Mouse (Mus musculus): ENCODE measurements around the gene Ddx20.
A peak's percentile ranks its signal among the peaks of the same experiment; 100 is the strongest.
"Not testable (repeated sequence)": the region's sequence is repeated elsewhere in the genome, so short reads cannot be mapped to it uniquely, and the experiment has no call there.

Gene Ddx20

DNA sequence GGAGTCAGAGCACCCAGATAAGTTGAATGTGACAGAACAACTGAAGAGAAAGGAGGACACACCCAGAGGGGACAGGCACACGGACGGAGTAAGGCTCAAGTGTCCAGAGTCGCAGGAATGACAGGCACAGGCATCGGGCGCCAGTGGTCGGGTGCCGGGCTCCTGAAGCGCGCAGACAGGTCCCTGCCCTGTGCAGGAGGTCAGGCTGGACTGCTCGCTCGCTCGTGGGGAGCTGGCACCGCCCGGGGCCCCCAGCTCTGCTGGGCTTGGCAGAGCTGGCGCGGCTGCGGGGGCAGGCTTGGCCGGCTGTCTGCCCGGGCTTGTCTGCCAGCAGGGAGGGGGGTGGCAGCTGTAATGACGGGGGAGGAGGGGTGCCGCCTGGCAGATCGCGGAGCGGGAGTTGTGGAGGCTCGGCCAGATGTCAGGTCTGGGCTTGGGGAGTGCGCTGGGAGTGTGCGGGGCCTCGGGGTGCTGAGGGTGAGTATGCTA is 17.7 kb upstream of the Ddx20 start:
- DNase-seq (ENCODE audit: low read depth, low spot score): peak; percentile 36

DNA sequence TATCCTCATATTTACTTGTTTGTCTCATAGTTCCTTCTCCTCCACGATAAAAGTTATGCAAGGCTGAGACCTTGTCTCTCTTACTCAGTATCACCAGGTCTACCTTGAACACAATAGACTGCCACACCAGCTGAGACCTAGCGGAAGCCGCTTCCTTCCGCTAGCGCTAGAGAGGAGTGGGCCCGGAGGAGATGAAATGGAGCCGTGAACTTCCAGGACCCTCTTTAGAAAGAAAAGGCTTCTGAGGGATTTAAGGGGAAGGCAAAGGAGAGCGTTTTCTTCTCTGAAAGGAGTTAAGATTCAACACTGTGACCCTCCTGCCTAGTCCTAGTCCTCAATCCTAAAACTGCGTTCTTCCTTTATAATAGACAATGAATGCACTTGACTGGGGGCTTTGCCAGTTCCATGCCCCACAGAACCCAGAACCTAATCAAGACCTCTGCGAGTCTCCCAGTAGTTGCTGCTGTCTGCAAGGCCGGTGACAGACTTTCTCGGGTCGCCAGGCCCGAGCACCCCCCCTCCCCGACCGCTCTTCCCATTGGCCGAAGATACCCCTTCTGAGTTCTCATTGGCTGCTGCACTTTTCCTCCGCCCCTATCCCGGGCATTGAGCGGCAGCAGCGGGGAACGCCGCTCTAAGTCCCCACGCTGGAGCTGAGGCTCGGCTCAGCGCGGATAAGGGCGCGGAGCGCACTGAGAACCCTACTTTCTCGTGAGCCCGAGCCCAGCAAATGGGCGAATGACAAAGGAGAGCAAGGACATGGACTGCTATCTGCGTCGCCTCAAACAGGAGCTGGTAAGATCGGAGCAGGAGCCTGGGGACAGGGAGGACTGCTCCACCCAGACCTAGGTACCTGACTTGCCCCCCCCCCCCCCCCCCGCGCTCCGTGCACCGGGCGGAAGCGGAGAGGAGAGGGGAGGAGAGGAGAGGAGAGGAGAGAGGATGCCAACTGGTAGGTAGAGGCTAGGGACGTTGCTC is 16.9 kb upstream of the Ddx20 start, which contains the start of gene Inka2:
Gene Inka2, plus strand, starts transcription at position 569 of the 978 bp plus-strand sequence.
- peak; percentile 83 for DNase-seq (ENCODE audit: low read depth, low spot score)

DNA sequence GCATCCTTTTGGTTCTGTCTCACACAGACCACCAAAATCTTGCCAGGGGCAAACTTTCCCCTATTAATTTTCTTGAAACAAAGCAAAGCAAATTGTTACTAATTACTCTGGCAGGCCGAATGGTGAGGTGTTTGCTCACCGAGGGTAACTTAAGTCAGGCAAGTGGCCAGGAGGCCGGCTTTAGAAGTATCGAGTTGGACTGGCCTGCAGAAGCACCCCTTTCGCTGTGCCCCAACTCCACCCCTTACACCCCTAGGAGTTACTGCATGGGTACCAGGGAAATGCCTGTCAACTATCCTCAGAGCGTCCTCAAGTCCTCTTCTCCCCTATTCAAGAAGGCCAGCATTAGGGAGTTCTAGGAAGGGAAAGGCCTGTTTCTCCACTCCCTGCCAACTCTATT is 16.2 kb upstream of the Ddx20 start:
- DNase-seq (ENCODE audit: low read depth, low spot score): no peak

DNA sequence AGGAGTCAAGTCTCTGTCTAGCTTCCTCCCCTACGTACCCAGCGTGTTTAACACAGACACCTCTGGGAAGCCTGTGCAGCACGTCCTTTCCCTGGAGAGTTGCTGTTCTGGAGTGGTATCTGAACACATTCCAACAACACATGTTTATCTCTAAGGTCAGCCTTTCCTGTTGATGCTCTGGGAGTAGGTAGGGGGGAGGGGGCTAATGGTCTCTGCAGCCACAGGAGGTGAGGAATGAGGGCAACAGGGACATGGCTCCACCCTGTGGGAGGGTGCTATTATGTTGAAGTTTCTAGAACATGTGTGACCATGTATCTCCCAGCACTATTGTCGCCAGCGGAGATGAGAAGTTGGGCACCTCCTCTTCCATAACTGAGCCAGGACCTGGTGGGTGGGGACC is 14.0 kb upstream of the Ddx20 start:
- no peak for DNase-seq (ENCODE audit: low read depth, low spot score)

DNA sequence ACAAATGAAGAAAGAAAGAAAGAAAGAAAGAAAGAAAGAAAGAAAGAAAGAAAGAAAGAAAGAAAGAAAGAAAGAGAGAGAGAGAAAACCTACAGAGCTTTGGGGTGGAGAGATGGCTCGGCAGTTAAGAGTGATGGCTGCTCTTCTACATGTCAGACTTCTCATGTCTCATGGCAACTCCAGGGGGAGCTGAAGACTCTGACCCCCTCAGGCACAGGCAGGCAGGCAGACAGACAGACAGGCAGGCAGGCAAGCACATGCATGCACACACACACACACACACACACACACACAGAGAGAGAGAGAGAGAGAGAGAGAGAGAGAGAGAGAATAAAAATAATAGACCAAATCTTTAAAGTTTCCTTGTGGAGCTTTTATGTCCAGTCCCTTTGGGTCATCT is 13.4 kb upstream of the Ddx20 start:
- DNase-seq (ENCODE audit: low read depth, low spot score): not testable (repeated sequence)

DNA sequence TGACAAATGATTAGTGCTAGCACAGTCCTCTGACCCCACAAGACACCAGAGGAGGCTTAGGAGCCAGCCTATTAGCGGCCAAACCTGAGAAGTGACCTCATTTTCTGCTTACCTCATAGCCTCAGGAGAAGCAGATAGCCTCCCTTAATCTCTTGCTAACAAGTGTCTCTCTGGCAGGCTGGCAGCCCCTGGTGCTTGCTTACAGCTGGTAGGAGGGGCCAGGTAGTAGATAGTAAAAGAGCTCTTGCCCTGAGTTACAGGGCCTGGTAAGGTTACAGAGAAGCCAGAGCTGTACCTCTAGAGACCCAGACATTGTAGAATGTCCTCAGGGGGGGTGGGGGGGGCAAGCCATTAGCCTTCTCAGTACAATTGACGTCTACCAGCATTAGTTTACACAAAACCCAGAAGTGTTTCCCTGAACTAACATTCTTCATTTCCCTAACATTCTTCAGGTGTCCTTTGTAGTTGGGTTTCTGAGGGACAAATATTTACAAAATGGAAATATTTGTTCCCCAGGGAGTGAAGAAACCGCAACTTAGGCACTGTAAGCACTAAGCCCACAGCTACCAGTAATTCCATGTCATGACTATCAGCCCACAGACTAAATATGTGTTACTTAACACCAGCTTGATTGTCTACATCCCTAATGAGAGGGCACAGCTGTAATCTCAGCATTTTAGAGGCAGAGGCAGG is 12.0 kb upstream of the Ddx20 start:
- no peak for DNase-seq (ENCODE audit: low read depth, low spot score)

DNA sequence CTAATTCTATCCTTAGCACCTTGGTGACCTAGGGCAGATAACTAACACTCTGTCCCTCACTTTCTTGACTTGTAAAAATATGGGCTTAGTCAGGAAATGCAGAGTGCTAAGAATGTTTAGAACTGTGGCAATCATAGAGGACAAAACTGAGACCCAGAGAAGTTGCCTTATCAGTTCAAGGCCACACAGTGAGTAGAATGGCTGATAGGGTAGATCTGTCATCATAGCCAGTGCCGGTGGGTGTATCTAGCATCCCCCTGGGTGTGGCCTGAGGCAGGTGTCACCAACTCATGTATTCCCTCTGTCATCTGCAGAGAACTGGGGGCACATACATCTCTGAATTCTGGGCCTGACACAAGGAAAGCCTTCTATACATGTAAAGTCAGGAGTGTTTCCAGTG is 10.9 kb upstream of the Ddx20 start:
- DNase-seq (ENCODE audit: low read depth, low spot score): no peak

DNA sequence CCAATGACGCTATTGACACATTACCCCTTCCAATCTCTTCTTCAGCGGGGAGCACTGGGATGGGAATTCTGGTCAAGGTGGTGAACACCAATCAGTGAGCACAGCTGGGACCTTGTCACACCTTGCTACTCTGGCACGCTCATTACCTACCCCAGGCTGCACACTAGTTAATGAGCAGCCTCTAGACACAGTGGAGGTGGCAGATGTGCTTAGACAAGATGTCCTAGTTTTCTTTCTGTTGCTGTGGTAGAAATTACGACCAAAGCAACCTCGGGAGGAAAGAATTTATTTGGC is 9.7 kb upstream of the Ddx20 start:
- DNase-seq (ENCODE audit: low read depth, low spot score): no peak

DNA sequence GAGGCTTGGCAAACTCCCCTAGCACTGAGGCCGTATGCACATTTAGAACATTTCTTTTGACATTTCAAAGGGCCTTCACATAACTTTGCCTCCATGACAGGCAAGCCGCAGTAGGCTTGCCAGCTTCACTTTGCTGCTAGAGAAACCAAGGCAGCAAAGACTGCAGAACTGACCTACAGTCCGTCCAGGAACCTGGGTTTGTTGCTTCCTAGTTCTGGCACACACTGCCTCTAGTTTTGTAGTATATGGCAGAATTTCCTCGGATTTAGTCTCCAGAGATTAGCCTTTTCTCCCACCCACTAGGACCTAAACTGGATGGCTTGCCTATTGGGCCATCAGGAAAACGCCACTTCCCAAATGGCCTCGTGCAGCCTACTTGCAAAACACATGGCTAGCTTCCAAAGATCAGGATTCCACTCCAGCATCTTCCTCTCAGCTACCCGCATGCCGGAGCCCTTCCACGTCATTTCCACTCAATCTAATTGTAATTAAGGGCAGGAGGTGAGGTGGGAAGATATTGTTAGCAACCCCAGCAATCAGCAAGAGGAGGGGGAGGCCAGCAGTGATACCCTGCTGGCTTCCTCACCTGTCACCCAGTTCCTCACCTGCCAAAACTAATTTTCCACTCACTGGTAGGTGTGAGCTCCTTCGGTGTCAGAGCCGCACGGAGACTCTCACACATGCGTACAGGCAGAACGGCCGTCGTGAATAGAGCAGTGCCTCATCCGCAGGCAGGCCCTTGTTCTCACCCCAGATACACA is 9.2 kb upstream of the Ddx20 start:
- DNase-seq (ENCODE audit: low read depth, low spot score): no peak

DNA sequence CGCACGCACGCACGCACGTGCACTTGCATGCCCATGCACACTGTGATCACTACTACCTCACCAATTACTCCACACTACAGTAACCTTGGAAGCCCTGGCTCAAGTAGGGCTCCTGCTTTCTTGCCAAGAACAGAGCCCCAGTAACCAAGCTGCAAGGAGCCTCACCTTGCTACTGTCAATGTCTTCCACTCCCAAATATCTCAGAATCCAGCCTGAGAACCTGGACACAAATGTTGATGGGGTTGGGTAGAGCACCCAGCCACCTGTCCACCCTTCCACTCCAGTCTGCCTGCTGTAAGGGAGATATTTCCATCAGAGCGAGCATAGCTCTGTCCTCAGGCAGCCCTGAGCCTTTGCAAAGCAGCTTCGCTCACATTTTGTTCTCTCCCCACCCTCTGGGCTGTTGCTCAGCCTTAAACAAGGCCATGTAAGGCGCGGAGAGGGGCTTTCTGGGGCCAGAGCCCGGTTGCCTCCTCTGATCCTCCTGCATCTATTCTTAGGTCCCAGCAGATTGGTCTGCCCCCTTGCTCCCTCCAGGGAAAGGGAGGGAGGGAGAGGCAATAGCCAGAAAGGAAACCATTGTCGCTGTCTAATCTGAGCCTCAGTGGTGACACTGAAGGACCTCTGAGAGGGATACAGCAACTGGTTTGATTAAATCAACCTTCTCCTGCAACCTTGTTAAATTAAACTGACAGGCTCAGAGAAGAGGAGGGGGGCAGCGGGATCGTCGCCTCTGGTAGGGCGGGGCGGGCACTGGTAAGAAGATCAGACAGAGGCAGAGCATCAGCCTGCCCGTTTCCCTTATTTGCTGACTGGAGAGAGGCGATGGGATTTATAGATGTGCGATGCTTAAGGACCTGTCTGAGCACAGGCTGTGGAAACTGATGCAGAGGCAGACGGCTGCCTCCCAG is 8.4 kb upstream of the Ddx20 start:
- no peak for DNase-seq (ENCODE audit: low read depth, low spot score)

DNA sequence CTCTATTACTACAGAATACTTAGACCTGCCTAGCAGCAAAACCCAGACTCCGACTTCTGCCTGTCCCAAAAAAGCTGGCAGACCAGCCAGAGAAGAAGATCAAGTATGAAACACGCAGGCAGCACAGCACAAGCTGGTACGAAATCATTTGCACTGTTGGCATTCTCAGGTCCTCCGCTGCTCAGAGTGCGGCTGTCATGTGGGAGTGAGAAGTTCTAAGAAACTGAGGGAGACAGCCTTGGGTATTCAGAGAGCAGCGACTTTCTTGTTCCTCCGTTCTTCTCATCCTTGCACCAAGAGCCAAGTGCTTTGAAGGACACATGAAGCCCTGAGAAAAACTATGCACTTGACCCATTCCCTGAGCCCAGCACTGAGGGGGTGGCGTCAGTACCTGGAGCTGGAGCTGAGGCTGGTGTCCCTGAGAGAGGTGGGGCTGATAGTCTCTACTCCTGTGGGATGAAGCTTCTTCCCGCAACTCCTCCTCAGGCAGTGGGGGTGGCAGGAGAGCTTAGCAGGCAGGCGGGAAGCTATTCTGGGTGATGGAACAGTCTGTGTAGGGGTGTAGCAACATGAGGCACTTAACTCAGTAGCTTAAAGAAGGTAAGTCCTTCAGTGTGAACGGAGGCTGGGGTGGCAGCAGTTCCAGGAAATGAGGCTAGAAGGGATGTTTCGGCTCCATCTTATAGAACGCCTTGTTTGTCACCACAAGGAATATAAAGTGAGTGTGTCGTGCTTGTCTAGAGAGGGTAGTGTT is 6.1 kb upstream of the Ddx20 start:
- no peak for DNase-seq (ENCODE audit: low read depth, low spot score)

DNA sequence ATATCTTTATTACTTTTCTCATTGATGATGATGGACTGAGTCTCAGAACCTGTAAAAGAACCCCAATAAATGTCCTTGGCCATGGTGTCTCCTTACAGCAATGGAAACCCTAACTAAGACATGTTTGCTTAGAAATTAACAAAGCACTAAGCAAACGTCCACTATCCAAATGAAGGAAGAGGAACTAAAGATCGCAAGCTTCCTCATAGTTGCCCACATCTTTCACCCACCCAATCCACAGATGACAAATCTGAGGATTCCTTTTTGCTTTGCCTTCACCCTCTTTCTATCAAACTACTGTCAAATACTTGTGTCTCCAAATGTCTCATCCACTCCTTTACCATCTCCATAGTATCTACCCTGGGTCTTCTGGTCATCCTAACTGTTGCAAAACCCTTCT is 1.2 kb upstream of the Ddx20 start:
- DNase-seq (ENCODE audit: low read depth, low spot score): no peak

DNA sequence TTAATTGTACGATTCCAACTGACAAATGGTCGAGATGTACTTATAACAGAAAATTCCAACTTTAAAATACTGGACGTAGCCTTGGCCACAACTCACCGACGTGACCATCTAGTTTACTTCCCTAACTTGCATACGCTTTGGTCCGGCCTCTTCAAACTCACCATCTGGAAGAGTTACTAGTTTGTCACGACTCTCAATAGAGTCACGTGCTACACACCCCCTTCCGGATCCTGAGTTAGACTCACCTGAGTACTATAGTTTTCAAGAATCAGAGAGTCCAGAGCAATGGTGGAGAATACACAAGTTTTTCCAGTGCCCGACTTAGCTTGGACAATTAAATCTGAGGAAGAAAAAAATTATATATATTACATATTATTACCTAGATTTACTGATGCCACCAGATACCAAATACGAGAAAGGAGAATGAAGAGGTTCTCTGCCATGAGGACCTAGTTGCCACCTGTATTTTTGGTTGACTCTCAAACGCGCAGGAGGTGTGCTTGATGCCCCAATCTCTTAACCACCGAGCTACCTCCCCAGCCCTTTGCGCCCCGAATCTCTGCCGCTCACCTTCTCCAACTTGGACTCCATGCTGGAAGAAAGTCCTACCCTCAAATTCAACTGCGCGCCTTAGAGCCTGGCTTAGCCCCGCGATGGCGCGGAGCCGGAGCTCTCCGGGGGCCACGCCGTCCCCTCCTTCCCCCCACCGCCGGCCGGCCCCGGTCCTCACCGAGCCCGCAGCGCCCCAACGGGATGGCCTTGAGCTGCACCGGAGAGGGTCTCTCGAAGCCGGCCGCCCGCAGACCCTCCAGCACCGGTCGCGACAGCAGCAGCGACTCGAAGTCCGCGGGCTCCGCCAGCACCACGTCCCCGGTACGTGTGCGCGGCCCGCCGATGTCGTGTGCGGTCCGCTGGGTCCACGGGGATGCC is 715 bp downstream of the Ddx20 start:
- no peak for DNase-seq (ENCODE audit: low read depth, low spot score)

DNA sequence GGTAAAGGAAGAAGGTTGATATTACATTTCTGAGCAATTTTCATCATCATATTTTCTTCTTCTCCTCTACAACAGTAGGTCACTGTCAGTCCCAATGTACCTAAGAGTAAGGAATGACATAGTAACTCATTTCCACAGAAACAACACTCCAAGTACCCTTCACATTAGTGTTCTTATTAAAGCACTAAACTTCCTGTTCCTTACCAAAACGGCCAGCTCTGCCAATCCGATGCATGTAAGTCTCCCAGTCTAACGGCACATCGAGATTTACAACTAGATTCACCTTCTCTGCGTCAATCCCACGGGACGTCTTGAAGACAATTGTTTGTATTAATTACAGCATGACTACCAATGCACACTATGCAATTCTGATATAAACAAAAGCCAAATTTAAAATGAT is 7.0 kb downstream of the Ddx20 start:
- DNase-seq (ENCODE audit: low read depth, low spot score): no peak

DNA sequence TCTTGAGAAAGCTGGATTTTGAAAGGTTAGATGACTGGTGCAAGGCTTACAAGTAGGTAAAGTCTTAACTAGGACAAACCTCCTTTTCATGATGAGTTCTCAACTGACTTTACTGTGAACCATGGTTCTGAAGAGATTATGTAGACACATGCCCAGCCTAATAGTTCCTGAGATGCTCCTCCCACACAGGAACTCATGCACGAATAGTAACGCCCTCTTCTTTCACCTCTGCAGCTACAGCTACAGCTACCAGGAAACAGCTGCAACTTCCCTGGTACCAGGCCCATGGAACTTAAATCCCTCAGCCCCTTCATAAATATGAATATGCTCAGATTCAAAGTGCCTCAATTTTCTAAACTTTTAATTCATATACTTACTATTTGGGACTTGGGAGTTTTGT is 11.4 kb downstream of the Ddx20 start:
- no peak for DNase-seq (ENCODE audit: low read depth, low spot score)

DNA sequence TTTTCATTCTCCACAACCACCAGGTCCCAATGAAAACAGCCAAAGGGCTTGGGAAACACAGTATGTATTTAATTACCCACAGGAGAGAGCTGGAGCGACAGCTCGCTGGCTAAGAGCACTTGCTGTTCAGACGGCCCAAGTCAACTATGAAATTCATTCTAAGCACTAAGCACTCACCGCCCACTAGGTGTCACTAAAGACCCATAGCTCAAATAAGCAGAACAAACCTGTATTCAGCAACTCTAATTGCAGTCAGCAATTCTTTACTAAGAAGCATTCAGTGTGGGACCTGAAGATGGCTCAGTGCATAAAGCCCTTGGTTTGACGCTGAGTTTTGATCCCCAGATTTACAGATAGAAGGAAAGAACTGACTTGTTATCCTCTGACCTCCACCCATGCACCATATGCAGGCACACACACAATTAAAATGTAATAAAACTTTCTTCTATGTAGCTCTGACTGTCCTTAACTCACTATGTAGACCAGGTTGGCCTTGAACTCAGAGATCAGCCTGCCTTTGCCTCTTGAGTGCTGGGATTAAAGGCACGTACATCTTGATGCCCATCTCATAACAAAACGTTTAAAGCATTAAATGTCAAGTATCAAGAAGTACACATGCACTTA is 12.7 kb downstream of the Ddx20 start:
- peak; percentile 83 for DNase-seq (ENCODE audit: low read depth, low spot score)

DNA sequence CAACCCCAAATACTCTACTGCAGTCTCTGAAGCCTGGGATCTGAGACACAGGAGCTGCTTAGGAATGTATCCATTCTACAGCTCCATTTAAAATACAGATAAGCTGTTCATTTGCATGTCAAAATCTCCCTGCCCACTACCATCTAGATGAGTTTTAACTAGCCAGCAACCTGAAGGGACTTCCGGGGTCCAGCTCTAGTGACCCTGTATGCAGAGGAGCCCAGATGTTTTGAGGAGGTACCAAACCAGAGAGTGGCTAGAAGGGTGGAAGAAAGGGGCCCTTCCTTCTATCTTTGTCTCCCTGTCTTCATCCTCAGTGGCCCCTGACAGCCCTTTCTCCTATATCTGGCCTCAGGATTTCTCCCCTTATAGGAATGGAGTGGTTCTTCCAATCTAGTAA is 16.6 kb downstream of the Ddx20 start:
- DNase-seq (ENCODE audit: low read depth, low spot score): no peak

DNA sequence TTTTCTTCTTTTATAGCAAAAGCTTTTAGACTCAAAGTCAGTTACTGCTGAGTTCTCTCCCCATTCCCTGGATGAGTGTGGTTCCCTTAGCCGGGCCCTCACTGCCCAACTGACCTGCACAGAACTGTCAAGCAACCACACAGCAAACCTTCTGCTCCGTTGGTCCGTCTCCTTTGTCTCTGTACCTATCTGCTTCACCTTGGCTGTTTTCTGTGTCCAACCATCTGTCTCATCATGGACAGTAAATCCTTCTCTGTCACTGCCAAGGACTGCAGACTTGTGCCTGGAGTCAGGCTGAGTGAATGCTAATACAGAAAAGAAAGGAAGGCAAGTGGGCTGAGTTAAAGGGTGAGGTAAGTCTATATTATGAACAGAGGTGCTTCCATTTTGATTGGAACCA is 17.6 kb downstream of the Ddx20 start:
- DNase-seq (ENCODE audit: low read depth, low spot score): no peak

DNA sequence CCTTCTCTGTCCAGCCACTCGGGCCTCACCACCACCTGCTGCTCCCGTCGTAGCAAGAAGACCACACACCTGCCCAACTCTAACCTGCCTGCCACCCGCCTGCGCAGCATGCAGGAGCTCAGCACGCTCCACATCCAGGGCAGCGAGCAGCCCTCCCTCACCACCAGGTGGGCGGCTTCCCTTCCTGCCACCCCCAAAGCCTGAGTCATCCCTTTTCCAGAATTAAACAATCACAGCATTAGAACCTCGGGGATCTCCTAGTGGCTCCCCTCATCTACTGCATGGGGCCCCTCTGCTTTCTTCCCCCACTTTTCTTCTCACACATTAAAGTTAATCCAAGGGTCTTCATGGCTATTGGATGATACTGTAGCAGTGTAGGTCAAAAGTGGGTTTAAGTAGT is 19.2 kb downstream of the Ddx20 start:
- DNase-seq (ENCODE audit: low read depth, low spot score): no peak
